8 mouse cellular contexts compared by ENCODE assay signal in the genomic region with DNA sequence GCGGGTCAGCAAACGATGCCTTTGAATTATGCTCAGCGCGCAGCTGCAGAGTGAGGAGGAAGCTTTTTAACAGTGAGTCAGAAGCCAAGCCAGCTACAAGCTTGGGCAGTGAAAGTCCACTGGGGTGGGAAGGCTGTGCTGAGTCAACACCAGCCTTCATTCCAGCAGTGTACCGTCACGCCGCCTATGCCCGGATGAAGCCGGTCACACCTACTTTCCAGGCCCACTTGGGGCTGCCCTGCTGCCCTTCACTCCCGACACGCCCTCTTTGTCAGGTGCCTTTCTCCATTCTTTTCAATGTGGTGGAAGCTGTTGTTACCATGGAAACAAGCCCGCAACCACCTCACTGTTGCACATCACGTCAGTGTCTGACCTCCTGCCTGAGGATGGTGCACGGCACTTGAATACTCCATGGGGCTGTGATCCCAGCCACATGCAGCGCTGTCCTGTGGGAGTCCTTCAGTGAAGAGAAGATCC. TPM values are rescaled to one million over a fixed set of nuclear protein-coding genes. Genes with fewer than 3 reads are reported as not detected.
A peak's percentile ranks its signal among the peaks of the same experiment; 100 is the strongest.
DNase-seq lines count a peak whose midpoint lies in the region; ATAC-seq lines count a peak whose summit lies in the region.

No protein-coding gene starts in this region.

- H3K9me3 ChIP-seq in heart, embryonic 14.5 days (ENCODE audit: control insufficient read depth, low read length) = no peaks in the 10 kb centered on the region
- H3K9me3 ChIP-seq in midbrain, embryonic 11.5 days (ENCODE audit: control insufficient read depth, low read length) = no peaks in the 10 kb centered on the region

- no peak overlapping the region for H3K9ac ChIP-seq in heart, embryonic 14.5 days (ENCODE audit: low read length)
- no peak overlapping the region for H3K9ac ChIP-seq in midbrain, embryonic 11.5 days (ENCODE audit: low read length)

- ATAC-seq in heart, embryonic 14.5 days (ENCODE audit: insufficient number of reproducible peaks, insufficient read depth, low FRiP score, low read depth) = 0 out of 2 replicates have a peak, but pooled peaks have one; percentile 38
- ATAC-seq in midbrain, embryonic 11.5 days (ENCODE audit: low FRiP score) = peak; percentile 61; the same call in 1 of the 2 replicates
- no peak for ATAC-seq in activated CD4-positive, CD25-positive, alpha-beta regulatory T cell, adult 4 months

- no peak overlapping the region for H3K4me2 ChIP-seq in heart, embryonic 14.5 days (ENCODE audit: low read length)
- no peak overlapping the region for H3K4me2 ChIP-seq in midbrain, embryonic 11.5 days

- no peaks in the 10 kb centered on the region for H3K27me3 ChIP-seq in heart, embryonic 14.5 days (ENCODE audit: control insufficient read depth, insufficient read depth, low read length)
- no peaks in the 10 kb centered on the region for H3K27me3 ChIP-seq in midbrain, embryonic 11.5 days (ENCODE audit: control insufficient read depth, insufficient read depth, low read length)

- no peak overlapping the region; a peak in 1 of 4 replicates for H3K27ac ChIP-seq in heart, embryonic 14.5 days (replicated peaks in 1 of 2; ENCODE audit: control insufficient read depth in 1 of 2, insufficient read depth in 1 of 2, low read depth in 2 of 2, low read length in 2 of 2)
- no peak overlapping the region for H3K27ac ChIP-seq in midbrain, embryonic 11.5 days (ENCODE audit: low read depth, low read length)

- no peak overlapping the region for H3K4me3 ChIP-seq in heart, embryonic 14.5 days (ENCODE audit: control insufficient read depth in 1 of 2, insufficient read depth in 1 of 2, low read depth in 1 of 2, low read length in 2 of 2)
- H3K4me3 ChIP-seq in midbrain, embryonic 11.5 days (ENCODE audit: low read depth, low read length) = no peak overlapping the region

- peaks cover 24 to 44% of the 10 kb centered on the region in 2 experiments for H3K4me1 ChIP-seq in heart, embryonic 14.5 days (ENCODE audit: control insufficient read depth in 2 of 2, insufficient read depth in 2 of 2, low read length in 2 of 2)
- peaks cover 16% of the 10 kb centered on the region for H3K4me1 ChIP-seq in midbrain, embryonic 11.5 days (ENCODE audit: control insufficient read depth, insufficient read depth, low read length)

- H3K36me3 ChIP-seq in heart, embryonic 14.5 days (ENCODE audit: control insufficient read depth, insufficient read depth, low read length) = peaks cover 5% of the 10 kb centered on the region; the same call in 1 of the 2 replicates
- H3K36me3 ChIP-seq in midbrain, embryonic 11.5 days (ENCODE audit: control insufficient read depth, insufficient read depth, low read length) = no peaks in the 10 kb centered on the region

- 51% methylated on average over 15 of the region's 15 CpGs for WGBS in heart, embryonic 14.5 days
- 61% methylated on average over 15 of the region's 15 CpGs for WGBS in midbrain, embryonic 11.5 days

- peak; percentile 90 for DNase-seq in 3134 (ENCODE audit: extremely low read depth, insufficient read length, low spot score)
- DNase-seq in adrenal gland, postnatal 14 days = peak; percentile 70
- DNase-seq in kidney, postnatal 10 days = peak; percentile 86
- no peak for DNase-seq in midbrain, embryonic 11.5 days (ENCODE audit: low spot score, missing footprints)
- DNase-seq in spleen, postnatal 10 days (ENCODE audit: low spot score in 2 of 2) = no peak
- DNase-seq in left cerebral cortex, adult 8-10 months (ENCODE audit: low spot score in 2 of 2) = no peak

RNA-seq across cellular contexts. Expression of gene Cdc42bpb, which starts 24.0 kb away (rescaled TPM):
- total RNA-seq in adrenal gland, postnatal 14 days (2021) = 133 and 149 TPM in 2 replicates
- 27.0 and 28.9 TPM in 2 replicates for polyA plus RNA-seq in heart, embryonic 14.5 days (2014; fragmentation: Nextera tagmentation; extraction: Ambion mirVana)
- 28.1 and 28.2 TPM in 2 replicates for polyA plus RNA-seq in midbrain, embryonic 11.5 days (2014; fragmentation: Nextera tagmentation; extraction: Ambion mirVana)
- total RNA-seq in left cerebral cortex, adult 8-10 months (2022) = 100 to 1,000 TPM; 123 to 157 (median 142) TPM
- polyA plus RNA-seq in activated CD4-positive, CD25-positive, alpha-beta regulatory T cell, adult 4 months (2017; shearing (Covaris generic)) = under 1 TPM; 0.25 to 0.27 TPM

RNA-seq across cellular contexts. Expression of gene Lbhd2, which starts 53.1 kb away (rescaled TPM):
- 0.56 and 0.79 TPM in 2 replicates for total RNA-seq in adrenal gland, postnatal 14 days (2021)
- 1.2 TPM in 1 of 2 replicates, not detected in the other for polyA plus RNA-seq in heart, embryonic 14.5 days (2014; fragmentation: Nextera tagmentation; extraction: Ambion mirVana)
- polyA plus RNA-seq in midbrain, embryonic 11.5 days (2014; fragmentation: Nextera tagmentation; extraction: Ambion mirVana) = not detected in 2 replicates
- total RNA-seq in left cerebral cortex, adult 8-10 months (2022) = 1 to 10 TPM; 2.4 to 4.8 (median 3.5) TPM
- polyA plus RNA-seq in activated CD4-positive, CD25-positive, alpha-beta regulatory T cell, adult 4 months (2017; shearing (Covaris generic)) = not detected

Comparison
In these comparisons a context has a peak if more than half of its experiments do, and no peak if none do; other contexts are left out.
1. DNase-seq: peak in 3134 (single experiment), adrenal gland, postnatal 14 days (single experiment) and kidney, postnatal 10 days (single experiment); none in midbrain, embryonic 11.5 days (single experiment), spleen, postnatal 10 days (0 of 2) and left cerebral cortex, adult 8-10 months (0 of 2).
2. RNA of gene Cdc42bpb, which starts 24.0 kb away (polyA plus RNA-seq): 27.0 to 28.9 TPM in heart, embryonic 14.5 days and 28.1 to 28.2 TPM in midbrain, embryonic 11.5 days; 0.25 to 0.27 TPM in activated CD4-positive, CD25-positive, alpha-beta regulatory T cell, adult 4 months; every median in the first group is over 10 times any median in the second.